Mouse (Mus musculus) lung, postnatal 0 days (tissue): ENCODE results near the gene Tnfsf9.

Experiments
- CTCF ChIP-seq: IDR thresholded peaks from 2 replicates; pipeline ENCODE4 v1.5.1; 2016; ENCODE audit warnings: antibody characterized with exemption, mild to moderate bottlenecking
- EP300 ChIP-seq: IDR thresholded peaks from 2 replicates; pipeline ENCODE4 v1.6.1; 2016; ENCODE audit warnings: antibody characterized with exemption, mild to moderate bottlenecking, control low read depth

GRCm38 (mm10) chr17:57143704-57144103, 38.6 kb downstream of the Tnfsf9 start:
- TF ChIP-seq CTCF, result no peak
- TF ChIP-seq EP300, result no peak
